Mouse (Mus musculus) lung, postnatal 0 days (tissue): ENCODE measurements at regions not wholly inside any gene's neighbourhood (a gene's known extent, or its start where the extent isn't known, plus 50 kb on each side); places are given as distances from the start of the nearest gene placed in this dataset.
A peak's percentile ranks its signal among the peaks of the same experiment; 100 is the strongest.

ENCODE experiments used
- ATAC-seq: fragments of 200-750 bp; cut with Nextera tagmentation; 2 replicates; pipeline ENCODE4 v1.8.0; 2017; ENCODE audit warnings: moderate library complexity
- DNase-seq: peaks from one replicate; pipeline ENCODE4 v3.0.0-alpha.2; 2016; ENCODE audit warnings: low spot score
- H3K27ac ChIP-seq: fragments of 300-500 bp; sonication (generic); 2 replicates; pipeline ENCODE4 v1.5.1; 2014; ENCODE audit warnings: antibody characterized with exemption, mild to moderate bottlenecking, low read length, mixed read lengths
- H3K27me3 ChIP-seq: fragments of 300-500 bp; sonication (generic); replicated peaks from 2 replicates; pipeline ENCODE4 v1.6.1; 2014; ENCODE audit warnings: low read length, mixed read lengths; ENCODE audit not compliant: insufficient read depth
- H3K36me3 ChIP-seq: fragments of 300-500 bp; sonication (generic); 2 replicates; pipeline ENCODE4 v1.6.1; 2014; ENCODE audit warnings: low read length, mixed read lengths; ENCODE audit not compliant: insufficient read depth
- H3K4me1 ChIP-seq: fragments of 300-500 bp; sonication (generic); 2 replicates; pipeline ENCODE4 v1.6.1; 2014; ENCODE audit warnings: antibody characterized with exemption, low read depth, low read length, mixed read lengths; ENCODE audit not compliant: insufficient read depth
- H3K4me2 ChIP-seq: fragments of 300-500 bp; sonication (generic); replicated peaks from 2 replicates; pipeline ENCODE4 v1.6.1; 2014; ENCODE audit warnings: low read depth, mild to moderate bottlenecking, low read length, moderate library complexity, mixed read lengths
- H3K4me3 ChIP-seq: fragments of 300-500 bp; sonication (generic); 2 replicates; pipeline ENCODE4 v1.5.1; 2014; ENCODE audit warnings: low read depth, low read length
- H3K9ac ChIP-seq: fragments of 300-500 bp; sonication (generic); replicated peaks from 2 replicates; pipeline ENCODE4 v1.6.1; 2014; ENCODE audit warnings: low read depth, mild to moderate bottlenecking
- H3K9me3 ChIP-seq: fragments of 300-500 bp; sonication (generic); 2 replicates; pipeline ENCODE4 v1.6.1; 2016; ENCODE audit warnings: low read length, mixed read lengths
- CTCF ChIP-seq: IDR thresholded peaks from 2 replicates; pipeline ENCODE4 v1.5.1; 2016; ENCODE audit warnings: antibody characterized with exemption, mild to moderate bottlenecking
- EP300 ChIP-seq: IDR thresholded peaks from 2 replicates; pipeline ENCODE4 v1.6.1; 2016; ENCODE audit warnings: antibody characterized with exemption, mild to moderate bottlenecking, control low read depth
- WGBS: fragments of 180-500 bp; shearing (Covaris S2); extraction: QIAGEN DNeasy Blood & Tissue Kit; methylation state at CpG from one replicate; pipeline ENCODE4 v1.1.7; 2014; 5-methylcytosine and 5-hydroxymethylcytosine counted together

GRCm38 (mm10) chr14:102915918-102916317 lies 66.5 kb downstream of the Kctd12 start:
- Histone ChIP-seq H3K4me3 (no peak overlapping the region), H3K27ac (no peak overlapping the region), H3K36me3 (no peaks in the 10 kb centered on the region), H3K27me3 (no peaks in the 10 kb centered on the region), H3K4me2 (no peak overlapping the region), H3K9ac (no peak overlapping the region), H3K4me1 (no peaks in the 10 kb centered on the region), H3K9me3 (no peaks in the 10 kb centered on the region)
- WGBS, result 91% methylated on average over 4 of the region's 4 CpGs
- TF ChIP-seq CTCF, result no peak
- TF ChIP-seq EP300, result no peak
- DNase-seq (no peak), ATAC-seq (no peak)

GRCm38 (mm10) chr14:102911582-102911981 lies 70.9 kb downstream of the Kctd12 start:
- no peaks in the 10 kb centered on the region for H3K9me3 ChIP-seq
- no peak overlapping the region for H3K27ac ChIP-seq
- H3K9ac ChIP-seq, result no peak overlapping the region
- ATAC-seq (no peak), DNase-seq (peak; percentile 29)
- no peaks in the 10 kb centered on the region for H3K27me3 ChIP-seq
- TF ChIP-seq CTCF, result no peak
- TF ChIP-seq EP300, result no peak
- no peaks in the 10 kb centered on the region for H3K36me3 ChIP-seq
- no peak overlapping the region for H3K4me2 ChIP-seq
- no peak overlapping the region for H3K4me3 ChIP-seq
- no peaks in the 10 kb centered on the region for H3K4me1 ChIP-seq
- 67% methylated on average over 3 of the region's 3 CpGs for WGBS

- DNase-seq (no peak), ATAC-seq (no peak)
- H3K4me1 ChIP-seq, result no peaks in the 10 kb centered on the region
- H3K4me2 ChIP-seq, result no peak overlapping the region
- no peaks in the 10 kb centered on the region for H3K36me3 ChIP-seq
- no peaks in the 10 kb centered on the region for H3K9me3 ChIP-seq
- H3K27ac ChIP-seq, result no peak overlapping the region
- H3K27me3 ChIP-seq, result no peaks in the 10 kb centered on the region
- TF ChIP-seq CTCF, result no peak
- no peak for TF ChIP-seq EP300
- H3K4me3 ChIP-seq, result no peak overlapping the region
- WGBS, result 70% methylated on average over 3 of the region's 3 CpGs
- no peak overlapping the region for H3K9ac ChIP-seq
Observed at GRCm38 (mm10) chr14:102908990-102909389, 73.4 kb downstream of the Kctd12 start.

- TF ChIP-seq CTCF, result no peak
- TF ChIP-seq EP300, result no peak
- ATAC-seq (no peak), DNase-seq (peak; percentile 19)
- Histone ChIP-seq H3K4me3 (no peak overlapping the region), H3K9ac (no peak overlapping the region), H3K27me3 (no peaks in the 10 kb centered on the region), H3K4me1 (no peaks in the 10 kb centered on the region), H3K4me2 (no peak overlapping the region), H3K36me3 (no peaks in the 10 kb centered on the region), H3K9me3 (no peaks in the 10 kb centered on the region), H3K27ac (no peak overlapping the region)
- WGBS, result 77% methylated on average over 6 of the region's 6 CpGs
Observed at GRCm38 (mm10) chr14:102907411-102908103, 74.9 kb downstream of the Kctd12 start.

- ATAC-seq, result no peak
- no peak overlapping the region for H3K4me2 ChIP-seq
- peak; percentile 11 for DNase-seq
- H3K36me3 ChIP-seq, result no peaks in the 10 kb centered on the region
- H3K27me3 ChIP-seq, result no peaks in the 10 kb centered on the region
- H3K4me1 ChIP-seq, result no peaks in the 10 kb centered on the region
- no peak overlapping the region for H3K9ac ChIP-seq
- no peak overlapping the region for H3K27ac ChIP-seq
- no peak overlapping the region for H3K4me3 ChIP-seq
- 63% methylated on average over 6 of the region's 6 CpGs for WGBS
- TF ChIP-seq EP300, result no peak
- no peaks in the 10 kb centered on the region for H3K9me3 ChIP-seq
Observed at GRCm38 (mm10) chr14:102906826-102907225, 75.6 kb downstream of the Kctd12 start.

GRCm38 (mm10) chr14:102906286-102906685 lies 76.2 kb downstream of the Kctd12 start:
- Histone ChIP-seq H3K4me2 (no peak overlapping the region), H3K4me1 (no peaks in the 10 kb centered on the region), H3K4me3 (no peak overlapping the region), H3K9me3 (no peaks in the 10 kb centered on the region), H3K27me3 (no peaks in the 10 kb centered on the region), H3K9ac (no peak overlapping the region), H3K36me3 (no peaks in the 10 kb centered on the region), H3K27ac (no peak overlapping the region)
- TF ChIP-seq CTCF (no peak), EP300 (no peak)
- ATAC-seq (peak; percentile 47; the same call in 1 of the 2 replicates), DNase-seq (no peak)
- 73% methylated on average over 1 of the region's 1 CpGs for WGBS

GRCm38 (mm10) chr14:102902906-102903305 lies 79.5 kb downstream of the Kctd12 start:
- ATAC-seq (no peak), DNase-seq (no peak)
- Histone ChIP-seq H3K4me2 (no peak overlapping the region), H3K4me1 (no peaks in the 10 kb centered on the region), H3K27me3 (no peaks in the 10 kb centered on the region), H3K9ac (no peak overlapping the region), H3K27ac (no peak overlapping the region), H3K4me3 (no peak overlapping the region), H3K36me3 (no peaks in the 10 kb centered on the region), H3K9me3 (no peaks in the 10 kb centered on the region)
- 42% methylated on average over 12 of the region's 12 CpGs for WGBS
- TF ChIP-seq EP300 (no peak), CTCF (no peak)
